Mouse (Mus musculus) left cerebral cortex, postnatal 4 days (tissue): ENCODE measurements at regions not wholly inside any gene's neighbourhood (a gene's known extent, or its start where the extent isn't known, plus 50 kb on each side); places are given as distances from the start of the nearest gene placed in this dataset.

ENCODE experiments used
- DNase-seq: peaks from one replicate; pipeline ENCODE4 v3.0.0-alpha.2; 2022
- intact Hi-C: fragments of 180-260 bp; cut with DNase I; formaldehyde crosslinking; loops from one replicate; pipeline ENCODE4 v1.15.1; 2025

DNA sequence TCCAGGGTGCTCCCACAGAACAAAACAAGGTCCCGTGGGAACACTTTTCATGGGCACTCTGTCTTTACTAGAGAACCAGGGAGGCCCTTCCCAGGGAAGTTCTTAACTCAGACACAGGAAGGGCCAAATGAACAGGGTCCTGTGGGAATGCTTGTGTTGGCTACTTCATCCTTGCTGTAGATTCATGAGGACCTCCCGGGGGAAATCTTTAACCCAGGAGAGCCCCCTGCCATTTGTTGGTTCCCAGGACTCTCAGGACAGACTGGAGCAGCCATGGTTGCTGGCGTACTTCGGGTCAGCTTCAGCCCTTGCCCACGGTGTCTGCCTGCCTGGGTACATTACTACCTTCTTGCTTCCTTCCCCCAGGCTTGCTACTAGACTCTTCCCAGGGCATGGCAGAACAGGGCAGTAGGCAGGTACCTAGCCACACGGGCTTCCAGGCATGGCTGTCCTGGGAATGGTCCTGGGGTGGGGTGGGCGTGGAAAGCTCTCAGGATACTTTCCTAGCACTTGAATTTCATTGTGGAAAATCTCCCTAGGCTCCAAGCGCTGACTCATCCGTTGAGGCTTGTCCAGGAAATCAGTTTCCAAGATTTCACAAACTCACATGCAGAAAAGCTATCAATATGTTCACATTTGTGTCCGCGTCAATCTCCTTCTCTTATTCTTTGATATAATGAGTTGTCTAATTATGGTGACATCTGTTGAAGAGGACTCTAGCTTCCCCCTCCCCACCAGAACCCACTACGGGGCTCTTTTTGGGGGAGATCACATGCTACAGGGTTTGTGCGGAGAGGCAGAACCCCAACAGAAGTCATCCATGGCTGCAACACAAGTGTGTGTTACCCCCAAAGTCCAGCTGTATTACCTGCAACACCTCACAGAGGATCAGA is 148.6 kb downstream of the Sec61b start:
- DNase-seq, result no peak
- intact Hi-C loops, result no loop called here

DNA sequence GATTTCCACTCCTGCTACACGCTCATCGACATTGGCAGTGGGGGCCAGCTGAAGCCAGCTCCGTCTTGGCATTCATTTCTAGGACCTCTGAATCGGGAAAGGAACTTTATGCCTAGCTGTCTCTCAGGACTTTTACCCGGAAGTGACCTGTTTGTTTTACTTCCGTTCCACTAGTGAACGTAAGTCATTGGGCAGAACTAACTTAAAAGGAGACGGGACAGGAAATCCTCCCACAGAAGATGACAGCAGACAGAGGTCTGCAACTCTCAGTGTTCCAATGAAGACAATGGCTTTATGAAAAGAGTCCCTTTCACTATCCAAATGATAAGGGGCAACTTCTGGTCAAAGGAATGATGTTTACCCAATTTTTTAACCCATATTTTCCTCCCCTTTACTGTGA is 155.5 kb downstream of the Sec61b start:
- intact Hi-C loops, result no loop called here
- no peak for DNase-seq

DNA sequence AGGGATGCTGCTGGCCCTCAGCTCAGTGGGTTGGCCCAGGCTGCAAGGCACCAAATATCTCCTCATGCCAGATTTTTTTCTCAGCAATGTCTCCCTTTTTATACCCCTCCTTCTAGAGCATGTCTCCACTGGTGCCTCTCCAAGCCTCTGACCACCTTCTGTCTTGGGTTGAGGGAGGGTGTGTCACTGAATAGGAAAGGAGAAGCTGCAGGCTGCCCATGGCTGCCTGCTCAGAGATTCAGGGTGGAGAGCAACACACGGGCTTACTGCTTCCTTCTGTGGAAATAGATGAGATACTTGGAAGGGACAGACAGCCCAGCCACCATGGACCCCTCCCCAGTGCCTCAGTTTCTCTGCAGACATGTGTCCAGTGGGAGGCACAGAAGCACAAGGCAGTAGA is 156.0 kb downstream of the Sec61b start:
- intact Hi-C loops, result no loop called here
- no peak for DNase-seq

DNA sequence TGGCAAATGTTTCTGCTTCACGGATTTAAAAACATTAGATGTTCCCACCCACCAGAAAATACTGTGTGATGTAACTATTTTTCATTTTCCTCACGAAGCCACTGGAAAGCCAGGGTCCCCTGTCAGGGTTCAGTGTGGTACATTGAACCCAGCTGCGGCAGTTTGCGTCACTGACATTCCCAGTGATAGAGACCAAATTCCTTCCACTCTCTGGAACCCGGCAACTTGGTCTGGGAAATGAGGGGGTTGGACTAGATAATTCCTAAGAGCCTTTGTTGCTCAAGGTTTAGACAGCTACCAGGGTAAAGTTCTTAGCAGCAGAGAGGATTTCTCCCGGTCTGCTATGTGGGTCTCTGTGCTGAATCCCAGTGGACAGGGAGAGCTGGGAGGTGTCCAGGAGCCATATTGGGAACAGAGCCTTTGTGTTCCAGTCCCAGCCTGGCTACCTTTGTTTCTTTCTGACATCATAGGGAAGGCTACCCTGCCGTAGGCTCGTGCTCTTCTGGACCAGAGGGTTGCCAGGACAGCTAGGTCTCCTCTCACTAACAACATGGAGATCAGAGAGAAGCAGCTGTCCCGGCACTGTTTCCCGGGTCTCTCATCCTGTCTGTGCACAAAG is 164.5 kb downstream of the Sec61b start:
- intact Hi-C loops, result no loop called here
- DNase-seq, result no peak

DNA sequence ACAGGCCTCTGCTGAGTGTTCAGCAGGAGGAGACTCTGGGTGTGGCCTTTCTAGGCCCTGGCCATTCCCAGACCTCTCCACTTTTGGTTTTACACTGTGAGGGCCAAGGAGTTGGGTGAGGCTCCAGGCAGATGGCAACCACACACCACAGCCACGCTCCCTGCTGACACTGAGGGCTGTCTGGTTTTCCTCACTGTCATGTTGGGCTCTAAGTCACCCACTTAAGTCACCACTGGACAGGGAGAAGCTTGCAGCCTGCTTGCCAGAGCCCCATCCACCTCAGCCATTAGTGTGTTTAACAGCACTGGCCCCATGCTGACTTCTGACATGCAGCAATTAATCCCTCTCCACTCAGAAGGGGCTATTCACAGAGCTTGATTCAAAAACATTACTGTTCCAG is 170.6 kb downstream of the Sec61b start:
- DNase-seq, result no peak
- intact Hi-C loops, result no loop called here

DNA sequence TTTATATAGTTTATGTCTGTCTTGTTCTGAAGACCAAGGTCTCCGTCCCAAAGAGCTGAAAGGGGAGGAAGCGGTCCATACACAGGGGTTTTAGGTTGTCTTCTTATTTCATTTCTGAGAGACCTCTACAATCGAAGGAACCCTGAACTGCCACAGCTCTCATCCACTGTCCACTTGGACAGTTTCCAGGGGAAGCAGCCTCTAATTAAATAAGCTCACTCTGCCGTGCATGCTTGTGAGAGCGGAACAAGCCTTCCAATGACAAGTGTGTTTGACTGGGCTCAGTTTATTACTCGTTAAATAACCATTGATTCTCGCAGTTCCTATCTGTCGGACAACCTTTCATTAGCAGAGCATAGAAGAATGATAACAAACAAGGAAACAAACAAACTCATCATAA is 174.2 kb downstream of the Sec61b start:
- DNase-seq, result peak; percentile 52
- intact Hi-C loops, result no loop called here

DNA sequence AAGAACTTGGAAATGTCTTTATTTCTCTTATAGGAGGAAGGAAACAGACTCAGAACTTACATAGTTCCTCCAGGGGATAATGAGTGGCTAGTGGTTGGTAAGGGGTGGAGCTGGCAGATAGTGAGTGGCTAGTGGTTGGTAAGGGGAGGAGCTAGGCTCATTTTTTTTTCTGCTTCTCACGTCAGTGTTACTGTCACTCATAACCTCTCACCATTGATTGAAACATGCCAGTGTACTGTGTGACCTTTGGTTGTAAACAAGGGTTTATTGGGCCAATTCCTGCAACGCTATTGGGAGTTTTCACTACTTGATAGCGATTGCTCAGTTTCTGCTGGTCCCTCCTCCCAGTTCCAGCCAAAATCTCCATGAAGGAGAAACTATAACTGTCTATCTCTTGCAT is 175.5 kb downstream of the Sec61b start:
- intact Hi-C loops, result no loop called here
- no peak for DNase-seq

DNA sequence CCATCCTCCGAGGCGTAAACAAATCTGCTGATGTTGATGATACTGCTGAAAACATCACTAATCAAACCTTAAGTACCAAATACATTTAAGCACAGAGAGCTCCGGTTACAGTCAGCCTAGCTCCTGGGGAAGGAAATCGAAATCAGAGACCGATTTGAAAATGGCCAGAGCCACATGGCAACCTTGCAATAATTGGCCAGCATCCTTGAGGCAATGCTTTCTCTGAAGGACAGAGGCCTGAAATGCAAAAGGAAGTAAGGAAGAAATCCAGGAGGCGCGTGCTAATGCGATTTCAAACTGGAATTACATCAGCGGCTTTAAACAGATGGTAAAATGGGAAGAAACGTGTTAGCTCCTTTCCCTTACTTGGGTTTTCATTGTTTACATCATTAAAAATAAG is 177.1 kb downstream of the Sec61b start:
- no peak for DNase-seq

DNA sequence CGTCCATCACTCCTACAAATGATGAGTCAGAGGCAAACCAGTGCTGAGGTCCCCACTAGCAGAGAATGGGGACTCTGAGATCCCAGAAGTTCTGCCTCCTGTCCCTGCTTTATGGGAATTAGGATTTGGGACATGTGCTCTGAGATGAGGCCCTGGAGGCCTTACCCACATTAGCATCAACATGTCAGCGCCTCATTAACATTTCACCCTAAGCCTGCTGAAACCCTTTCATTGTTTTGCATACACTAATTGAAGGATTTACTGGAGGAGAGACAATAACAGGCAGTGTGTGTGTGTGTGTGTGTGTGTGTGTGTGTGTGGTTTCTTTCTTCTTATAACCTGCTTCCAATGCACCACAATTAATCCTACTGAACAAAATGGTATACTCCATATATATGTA is 178.7 kb downstream of the Sec61b start:
- DNase-seq, result no peak
- intact Hi-C loops, result no loop called here

More for the DNA sequence above, 177.1 kb downstream of the Sec61b start:
- intact Hi-C loops, result no loop called here

DNA sequence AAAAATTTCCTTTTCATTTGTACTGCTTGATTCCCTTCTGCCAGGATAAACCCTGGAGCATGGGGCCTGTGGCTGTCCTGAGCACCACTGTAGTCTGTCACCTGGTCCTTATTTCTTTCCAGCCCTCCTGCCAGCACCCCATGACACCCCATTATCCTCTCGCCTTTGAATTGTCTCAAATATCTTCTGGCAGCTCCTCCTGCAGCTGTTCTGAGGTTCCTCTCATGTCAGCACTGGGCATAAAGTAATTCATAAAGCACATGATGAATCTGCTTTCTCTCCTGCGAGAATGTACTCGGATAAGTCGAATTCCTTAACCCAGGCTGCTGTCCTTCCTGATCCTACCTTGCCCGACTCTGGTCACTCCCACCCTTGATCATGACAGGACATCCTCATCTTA is 195.1 kb downstream of the Sec61b start:
- intact Hi-C loops, result no loop called here

DNA sequence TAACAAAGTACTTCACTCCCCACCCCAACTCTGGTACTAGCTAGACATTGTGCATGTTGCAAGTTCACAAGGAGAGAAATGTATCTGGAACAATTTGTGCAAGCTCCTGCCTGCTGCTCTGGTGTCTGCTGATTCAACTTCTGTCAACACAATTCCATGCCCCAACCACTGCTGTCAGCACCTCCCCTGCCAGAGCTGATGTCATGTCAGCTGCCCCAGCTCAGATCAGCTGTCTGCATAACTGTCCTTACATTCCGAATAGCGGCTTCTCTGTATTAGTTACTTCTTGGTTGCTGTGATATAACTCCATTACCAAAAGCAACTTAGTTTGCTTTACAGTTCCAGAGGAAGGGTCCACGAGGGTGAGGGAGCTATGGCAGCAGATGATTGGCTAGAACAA is 196.0 kb downstream of the Sec61b start:
- intact Hi-C loops, result no loop called here
- DNase-seq, result no peak

More for the DNA sequence above, 195.1 kb downstream of the Sec61b start:
- DNase-seq, result no peak

DNA sequence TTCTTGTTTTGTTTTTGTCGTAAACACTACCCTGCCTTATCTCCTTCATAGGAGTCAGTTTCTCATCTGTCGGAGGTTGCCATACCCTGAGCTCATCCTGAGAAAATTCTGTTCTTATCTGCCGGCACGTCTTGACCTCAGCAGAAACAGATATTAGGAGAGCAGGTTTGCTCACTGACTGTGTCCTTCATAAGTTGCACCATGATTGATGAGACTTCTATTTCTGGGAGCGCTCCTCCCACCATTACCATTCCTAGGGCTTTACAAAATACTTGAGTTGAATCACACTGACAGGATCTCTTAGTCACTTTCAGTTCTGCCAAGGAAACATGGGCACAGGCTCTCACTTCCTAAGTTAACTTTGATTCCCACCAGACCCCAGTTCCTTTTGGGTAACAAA is 196.9 kb downstream of the Sec61b start:
- intact Hi-C loops, result no loop called here
- DNase-seq, result no peak

DNA sequence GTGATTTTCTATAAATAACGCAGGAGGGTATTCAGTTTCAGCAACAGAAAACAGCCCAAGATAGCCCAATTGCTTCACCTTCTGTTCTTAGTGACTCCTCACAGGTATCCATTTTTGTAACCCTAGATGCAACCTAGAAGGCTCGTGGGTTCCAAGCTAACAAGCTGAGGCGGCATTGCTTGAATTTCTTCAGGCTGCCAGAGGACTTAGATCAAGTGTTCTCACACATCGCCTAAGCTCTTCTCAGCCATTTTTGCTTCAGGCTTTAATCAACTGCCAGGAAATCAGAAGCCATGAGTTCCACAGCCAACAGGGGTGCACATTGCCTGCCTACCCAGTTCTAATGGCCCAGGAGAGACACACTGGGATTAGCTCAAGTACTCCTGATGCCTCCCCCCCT is 206.7 kb downstream of the Sec61b start:
- no peak for DNase-seq
- intact Hi-C loops, result no loop called here

DNA sequence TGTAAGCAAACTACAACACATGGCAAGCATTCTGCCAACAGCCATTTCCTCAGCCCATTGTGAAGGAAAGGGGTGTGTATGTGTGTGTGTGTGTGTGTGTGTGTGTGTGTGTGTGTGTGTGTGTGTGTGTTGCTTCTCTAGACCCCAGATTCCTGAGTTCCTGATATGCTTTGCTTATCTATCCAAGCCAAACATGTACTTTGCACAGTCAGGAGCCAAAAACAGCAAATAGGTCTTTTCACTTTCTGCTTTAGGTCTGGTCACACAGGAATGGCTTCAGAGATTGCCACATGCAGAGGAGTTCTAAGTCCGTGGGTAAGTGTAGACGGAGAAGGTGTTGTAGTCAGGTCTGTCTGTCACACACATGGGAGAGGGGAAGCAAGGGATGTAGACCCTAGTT is 216.7 kb downstream of the Sec61b start:
- intact Hi-C loops, result no loop called here
- DNase-seq, result no peak

DNA sequence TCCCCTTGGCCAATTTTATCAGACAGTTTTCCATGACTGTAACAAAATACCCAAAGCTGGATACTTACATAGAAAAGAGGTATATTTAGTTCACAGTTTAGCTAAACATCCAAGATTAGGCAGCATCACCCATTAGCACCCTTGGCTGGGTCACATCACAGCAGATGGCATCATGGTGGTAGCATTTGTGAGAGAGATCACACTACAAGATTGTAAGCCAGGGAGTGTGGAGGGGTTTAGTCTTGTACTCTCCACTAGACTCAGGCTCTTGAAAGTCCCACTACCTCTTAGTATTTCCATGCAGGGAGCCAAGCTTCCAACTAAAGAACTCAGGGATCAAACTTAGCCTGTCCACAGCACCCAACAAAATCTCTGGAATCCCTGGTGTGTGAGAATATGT is 218.2 kb downstream of the Sec61b start:
- DNase-seq, result no peak
- intact Hi-C loops, result no loop called here

DNA sequence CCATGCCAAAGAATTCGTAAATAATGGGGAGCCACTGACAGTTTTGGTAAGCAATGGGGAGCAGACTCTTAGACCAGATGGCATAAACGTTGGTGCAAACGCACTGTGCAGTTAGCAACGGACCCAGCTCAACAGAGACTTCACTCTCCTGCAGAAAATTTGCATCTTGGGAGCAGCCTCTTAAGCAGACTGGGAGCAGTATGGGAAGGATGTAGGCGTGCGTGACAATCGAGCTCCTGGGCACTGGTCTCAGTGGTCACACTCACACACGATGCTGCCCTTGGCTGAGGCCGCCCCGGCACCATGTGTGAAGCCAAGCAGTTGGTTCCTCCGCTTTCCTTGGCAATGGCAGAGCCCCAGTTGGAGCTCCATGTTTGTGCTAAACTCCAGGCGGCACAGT is 218.8 kb downstream of the Sec61b start:
- intact Hi-C loops, result no loop called here
- DNase-seq, result peak; percentile 36

DNA sequence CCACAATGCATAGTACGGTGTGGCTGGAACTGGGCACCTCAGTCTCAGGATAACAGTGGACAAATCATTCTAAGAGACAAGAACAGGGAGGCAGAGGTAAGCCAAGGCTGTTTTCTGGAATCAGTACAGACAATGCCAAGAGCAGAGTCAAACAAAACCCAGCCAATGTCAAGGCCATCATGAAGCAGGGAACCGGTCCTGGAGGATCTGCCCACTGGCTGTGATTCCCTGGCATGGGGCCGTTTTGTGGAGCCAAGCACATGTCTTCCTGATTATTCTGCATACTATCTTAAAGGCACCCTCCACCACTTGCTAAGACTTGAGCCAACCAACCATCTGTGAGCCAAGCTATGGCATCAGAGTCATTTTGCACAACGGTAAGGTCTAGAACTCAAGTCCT is 222.6 kb downstream of the Sec61b start:
- peak; percentile 75 for DNase-seq
- intact Hi-C loops, result no loop called here

DNA sequence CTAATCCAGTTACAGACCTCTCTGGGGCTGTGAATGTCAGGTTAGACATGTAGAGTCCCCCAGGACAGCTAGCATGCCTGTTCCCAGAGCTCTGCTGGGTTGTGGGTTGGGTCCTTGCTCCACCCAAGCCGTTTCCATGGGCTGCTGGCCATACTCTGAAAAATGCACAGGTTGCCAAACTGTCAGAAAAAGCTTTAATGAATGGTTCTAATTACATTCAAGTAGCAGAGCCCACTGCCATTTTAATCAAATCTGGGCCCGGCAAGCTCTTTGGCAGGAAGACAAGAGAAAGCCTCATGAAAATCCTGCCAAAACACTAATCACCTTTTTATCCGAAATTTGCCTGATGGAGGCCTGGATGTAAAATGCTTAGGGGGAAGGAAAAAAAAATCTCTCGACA is 224.1 kb downstream of the Sec61b start:
- intact Hi-C loops, result no loop called here
- DNase-seq, result peak; percentile 73

DNA sequence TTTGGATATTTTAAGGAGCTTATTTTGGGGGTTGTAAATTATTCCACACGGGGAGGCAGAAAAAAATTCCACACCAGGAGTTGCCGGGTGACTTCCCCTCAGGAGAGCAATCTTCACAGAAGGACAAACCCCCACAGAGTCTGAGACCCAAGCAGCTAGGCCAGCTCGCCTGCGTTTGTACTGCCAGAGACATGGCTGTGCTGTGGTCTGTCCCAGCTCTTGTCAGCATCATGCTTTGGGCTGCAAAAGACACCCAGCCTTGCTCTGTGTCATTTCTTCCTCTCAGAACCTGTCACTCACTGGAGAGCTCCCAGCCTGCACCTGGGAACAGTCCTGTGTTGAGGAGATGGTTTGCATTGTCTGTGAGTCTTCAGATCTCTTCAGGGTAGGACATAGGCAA is 224.5 kb downstream of the Sec61b start:
- DNase-seq, result peak; percentile 58
- intact Hi-C loops, result no loop called here

DNA sequence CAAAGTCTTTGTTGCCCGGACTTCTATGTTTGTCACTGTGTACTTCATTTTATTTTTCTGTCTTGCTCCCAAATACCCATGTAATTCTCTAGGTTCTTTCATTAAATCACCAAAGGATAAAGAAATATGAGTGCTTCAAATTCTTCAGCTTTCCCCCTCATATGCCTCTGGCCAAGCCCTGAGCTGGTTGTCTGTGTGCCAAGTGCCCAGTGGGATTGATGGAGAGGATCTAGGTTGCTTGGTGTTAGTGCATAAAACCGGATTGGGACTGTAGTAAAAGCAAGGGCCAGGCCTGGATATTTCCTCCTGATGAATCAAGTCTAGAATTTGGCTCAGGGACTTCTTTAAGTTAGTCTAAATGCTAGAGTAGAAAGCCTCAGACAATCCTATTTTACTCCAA is 229.0 kb downstream of the Sec61b start:
- DNase-seq, result peak; percentile 47
- intact Hi-C loops, result loop anchor here (10.0 kb wide), 1 partner anchor 341 kb away; the partner anchor contains the start of gene Nr4a3

DNA sequence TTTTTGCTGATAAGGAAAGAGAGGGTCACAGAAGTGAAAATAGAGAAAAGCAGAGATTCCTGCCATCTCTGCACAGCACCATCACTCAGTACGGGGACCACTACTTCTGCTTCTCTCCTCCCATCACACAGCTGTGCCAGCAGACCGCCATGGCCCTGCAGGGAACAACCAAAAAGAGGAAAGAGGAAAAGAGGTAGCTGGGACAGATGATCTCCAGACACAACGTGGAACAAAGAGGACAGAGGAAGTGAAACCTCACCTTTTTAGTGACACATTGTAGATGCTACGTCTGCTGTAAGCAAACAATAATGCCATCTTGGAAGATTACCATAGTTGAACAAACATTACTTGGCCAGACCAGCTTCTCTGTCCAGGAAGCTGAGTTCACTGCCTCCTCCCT is 230.1 kb downstream of the Sec61b start:
- no peak for DNase-seq
- intact Hi-C loops, result loop anchor here (10.0 kb wide), 1 partner anchor 340 kb away; the partner anchor contains the start of gene Nr4a3

DNA sequence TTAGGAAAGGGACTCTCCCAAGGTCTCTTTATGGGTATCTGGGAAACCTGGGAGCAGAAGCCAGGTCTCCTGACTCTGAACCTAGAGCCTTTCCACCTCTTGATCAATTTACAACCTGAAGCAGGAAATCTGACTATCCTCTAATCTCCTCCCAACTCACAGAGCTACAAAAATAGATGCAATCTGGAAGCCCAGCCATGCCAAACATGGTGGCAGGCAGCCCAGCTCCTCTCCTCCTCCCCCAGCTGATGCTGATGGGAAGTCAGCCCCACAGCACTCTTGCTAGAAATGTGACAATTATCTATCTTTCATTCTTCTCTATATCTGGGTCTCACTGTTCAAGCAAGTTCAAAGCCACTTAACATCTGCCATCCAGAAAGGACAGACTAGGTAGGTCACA is 233.5 kb downstream of the Sec61b start:
- peak; percentile 83 for DNase-seq
- intact Hi-C loops, result loop anchor here (10.0 kb wide), 1 partner anchor 337 kb away; the partner anchor contains the start of gene Nr4a3
